Mouse (Mus musculus): ENCODE results near the gene Dedd2. TPM values are rescaled to one million over a fixed set of nuclear protein-coding genes. Genes with fewer than 3 reads are reported as not detected.

The Dedd2 gene
- polyA plus RNA-seq (2014; fragmentation: Illumina TruSeq; extraction: RNeasy Lipid Tissue Mini Kit (QIAGEN cat#74804); ENCODE audit: low read depth, low replicate concordance): 0.43 TPM

DNA sequence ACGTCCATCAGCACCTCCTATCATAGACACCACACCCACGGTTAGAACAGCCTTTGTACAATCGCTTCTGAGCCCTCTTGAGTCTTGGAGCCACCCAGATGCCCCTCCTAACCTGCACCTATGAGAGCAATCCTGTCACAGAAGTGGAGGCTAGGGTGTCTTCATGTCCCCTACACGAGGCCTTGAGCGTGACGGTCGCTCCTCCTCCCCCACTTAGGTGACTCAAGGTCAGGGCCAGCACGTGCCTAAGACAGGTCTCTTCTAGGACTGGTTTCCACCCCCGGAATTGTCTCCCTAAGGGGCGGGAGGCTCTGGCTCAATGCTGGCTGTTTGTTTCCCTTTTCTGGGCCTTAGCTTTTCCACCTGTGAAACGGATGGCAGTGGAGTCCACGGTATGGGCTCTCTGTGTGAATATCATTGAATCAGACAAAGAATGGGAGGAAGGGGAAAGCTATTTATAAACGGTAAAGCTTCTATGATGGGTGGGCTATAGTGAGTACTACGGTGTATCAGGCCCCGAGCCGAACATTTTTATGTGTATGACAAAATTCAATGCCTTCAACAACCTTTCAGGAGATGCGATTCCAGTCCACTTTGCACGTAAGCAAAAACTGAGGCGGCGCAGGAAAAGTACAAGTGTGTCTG is at the start of gene Dedd2:
Gene Dedd2, minus strand, starts transcription at position 159 of the 645 bp plus-strand sequence.

GRCm38 (mm10) chr7:25267301-25267750 is 46.9 kb upstream of the Dedd2 start, which contains the start of gene Cic:
Gene Cic, plus strand, starts transcription at chr7:25267704.

DNA sequence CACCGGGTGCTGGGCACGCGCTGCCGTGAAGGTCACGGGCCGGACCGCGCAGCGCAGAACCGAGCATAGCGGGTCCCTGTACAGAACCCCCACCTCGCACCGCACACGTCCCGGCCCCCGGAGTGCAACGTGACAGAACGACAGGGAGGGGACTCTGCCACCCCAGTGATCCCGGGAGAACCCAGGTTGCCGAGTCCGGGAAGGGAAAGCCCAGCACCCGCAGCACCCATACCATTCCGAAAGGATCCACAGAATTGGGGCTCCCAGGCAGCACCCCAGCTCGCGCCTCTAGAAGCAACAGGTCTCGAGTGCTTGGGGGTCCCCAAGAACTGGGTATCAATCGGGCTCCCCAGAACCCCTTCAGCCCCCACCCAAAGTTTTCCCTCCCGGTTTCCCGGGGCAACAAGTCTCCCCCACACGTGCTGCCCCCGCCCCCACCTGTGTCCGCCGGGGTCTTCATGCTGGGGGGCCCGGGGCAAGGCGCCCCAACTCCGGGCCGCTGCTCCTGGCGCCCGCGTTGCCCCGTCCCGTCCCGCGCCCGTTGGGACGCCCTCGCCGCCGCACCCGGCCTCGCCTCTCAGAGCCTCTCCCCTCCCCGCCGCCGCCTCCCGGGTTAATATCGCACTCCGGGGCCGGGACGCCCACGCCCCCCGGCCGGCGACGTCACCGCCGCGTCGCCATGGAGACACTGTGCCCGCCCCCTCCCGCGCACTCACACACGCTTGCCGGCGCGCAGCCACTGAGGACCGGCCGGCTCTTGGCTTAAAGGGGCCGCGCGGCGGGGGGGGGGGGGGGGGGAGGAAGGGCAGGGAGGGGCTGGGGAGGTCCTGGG is 29.9 kb upstream of the Dedd2 start, which contains the start of gene Erf:
Gene Erf, minus strand, starts transcription at position 621 of the 832 bp plus-strand sequence.

GRCm38 (mm10) chr7:25237249-25238014 is 17.0 kb upstream of the Dedd2 start, which contains the start of gene Gsk3a:
Gene Gsk3a, minus strand, starts transcription at chr7:25237851.

DNA sequence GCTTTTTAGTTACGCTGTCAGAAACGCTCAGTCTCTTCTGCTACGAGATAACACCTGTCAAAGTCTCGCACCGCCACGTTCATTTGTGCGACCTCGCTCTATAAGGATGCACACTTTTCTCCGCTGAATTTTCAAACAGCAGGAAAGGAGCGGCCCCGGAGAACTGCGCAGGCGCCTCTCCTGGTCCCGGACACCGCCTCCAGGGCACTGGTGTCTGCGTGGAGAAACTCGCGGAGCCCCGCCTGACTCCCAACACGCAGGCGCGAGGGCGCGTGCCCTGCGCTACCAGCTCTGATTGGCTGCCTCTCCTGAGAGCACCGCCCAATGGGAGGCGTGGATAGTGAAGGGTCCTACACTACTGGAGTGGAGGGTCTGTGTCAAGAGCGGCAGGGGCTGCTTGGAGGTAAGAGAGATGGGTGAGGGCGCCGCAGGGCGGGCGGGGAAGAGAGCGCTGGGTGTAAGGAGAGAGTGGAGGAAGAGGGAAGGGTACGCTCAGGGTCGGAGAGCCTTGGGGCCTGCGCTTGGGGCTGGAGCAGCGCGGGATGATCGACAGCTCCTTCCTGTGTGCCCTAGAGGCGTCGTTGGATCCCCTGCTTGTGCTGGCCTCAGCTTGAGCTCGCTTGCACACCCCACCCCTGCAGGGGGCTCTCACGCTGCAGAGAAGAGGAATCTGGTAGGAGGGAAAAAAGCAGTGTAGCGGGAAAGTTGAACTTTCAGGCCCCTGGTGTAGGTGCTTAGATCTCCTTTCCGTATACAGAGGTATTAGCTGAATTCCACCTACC is 878 bp upstream of the Dedd2 start, which contains the start of gene Zfp526:
Gene Zfp526, plus strand, starts transcription at position 324 of the 782 bp plus-strand sequence.

GRCm38 (mm10) chr7:25179606-25180161 is 40.7 kb downstream of the Dedd2 start, which contains the start of gene Pou2f2:
Gene Pou2f2, minus strand, starts transcription at chr7:25179726.

Other genes starting within 250 kb of the Dedd2 start
- 0.31 TPM for gene Rabac1, start 247.9 kb downstream of the Dedd2 start, polyA plus RNA-seq (2014; fragmentation: Illumina TruSeq; extraction: RNeasy Lipid Tissue Mini Kit (QIAGEN cat#74804); ENCODE audit: low read depth, low replicate concordance)
- gene Atp1a3, start 214.7 kb downstream of the Dedd2 start, polyA plus RNA-seq (2014; fragmentation: Illumina TruSeq; extraction: RNeasy Lipid Tissue Mini Kit (QIAGEN cat#74804); ENCODE audit: low read depth, low replicate concordance): 0.17 TPM
- 2.1 TPM for gene Grik5, start 148.3 kb downstream of the Dedd2 start, polyA plus RNA-seq (2014; fragmentation: Illumina TruSeq; extraction: RNeasy Lipid Tissue Mini Kit (QIAGEN cat#74804); ENCODE audit: low read depth, low replicate concordance)
- gene Zfp574, start 148.0 kb downstream of the Dedd2 start, polyA plus RNA-seq (2014; fragmentation: Illumina TruSeq; extraction: RNeasy Lipid Tissue Mini Kit (QIAGEN cat#74804); ENCODE audit: low read depth, low replicate concordance): 4.3 TPM
- 3.8 TPM for gene Pou2f2, start 40.9 kb downstream of the Dedd2 start, polyA plus RNA-seq (2014; fragmentation: Illumina TruSeq; extraction: RNeasy Lipid Tissue Mini Kit (QIAGEN cat#74804); ENCODE audit: low read depth, low replicate concordance)
- gene Zfp526, start 810 bp upstream of the Dedd2 start, polyA plus RNA-seq (2014; fragmentation: Illumina TruSeq; extraction: RNeasy Lipid Tissue Mini Kit (QIAGEN cat#74804); ENCODE audit: low read depth, low replicate concordance): 2.7 TPM
- gene Gsk3a, start 17.2 kb upstream of the Dedd2 start, polyA plus RNA-seq (2014; fragmentation: Illumina TruSeq; extraction: RNeasy Lipid Tissue Mini Kit (QIAGEN cat#74804); ENCODE audit: low read depth, low replicate concordance): 10.8 TPM
- 2.1 TPM for gene Erf, start 30.1 kb upstream of the Dedd2 start, polyA plus RNA-seq (2014; fragmentation: Illumina TruSeq; extraction: RNeasy Lipid Tissue Mini Kit (QIAGEN cat#74804); ENCODE audit: low read depth, low replicate concordance)
- 10.1 TPM for gene Cic, start 47.1 kb upstream of the Dedd2 start, polyA plus RNA-seq (2014; fragmentation: Illumina TruSeq; extraction: RNeasy Lipid Tissue Mini Kit (QIAGEN cat#74804); ENCODE audit: low read depth, low replicate concordance)
- gene Pafah1b3, start 77.4 kb upstream of the Dedd2 start, polyA plus RNA-seq (2014; fragmentation: Illumina TruSeq; extraction: RNeasy Lipid Tissue Mini Kit (QIAGEN cat#74804); ENCODE audit: low read depth, low replicate concordance): 1.5 TPM
- 2.0 TPM for gene Prr19, start 80.8 kb upstream of the Dedd2 start, polyA plus RNA-seq (2014; fragmentation: Illumina TruSeq; extraction: RNeasy Lipid Tissue Mini Kit (QIAGEN cat#74804); ENCODE audit: low read depth, low replicate concordance)
- gene Tmem145, start 85.5 kb upstream of the Dedd2 start, polyA plus RNA-seq (2014; fragmentation: Illumina TruSeq; extraction: RNeasy Lipid Tissue Mini Kit (QIAGEN cat#74804); ENCODE audit: low read depth, low replicate concordance): 0.10 TPM
- gene Megf8, start 96.5 kb upstream of the Dedd2 start, polyA plus RNA-seq (2014; fragmentation: Illumina TruSeq; extraction: RNeasy Lipid Tissue Mini Kit (QIAGEN cat#74804); ENCODE audit: low read depth, low replicate concordance): 0.67 TPM
- gene Cnfn, start 149.1 kb upstream of the Dedd2 start, polyA plus RNA-seq (2014; fragmentation: Illumina TruSeq; extraction: RNeasy Lipid Tissue Mini Kit (QIAGEN cat#74804); ENCODE audit: low read depth, low replicate concordance): not detected
- 327 TPM for gene Lipe, start 178.1 kb upstream of the Dedd2 start, polyA plus RNA-seq (2014; fragmentation: Illumina TruSeq; extraction: RNeasy Lipid Tissue Mini Kit (QIAGEN cat#74804); ENCODE audit: low read depth, low replicate concordance)
- not detected for gene Cxcl17, start 192.3 kb upstream of the Dedd2 start, polyA plus RNA-seq (2014; fragmentation: Illumina TruSeq; extraction: RNeasy Lipid Tissue Mini Kit (QIAGEN cat#74804); ENCODE audit: low read depth, low replicate concordance)

All from testis, adult 10 weeks (tissue).